Mouse (Mus musculus) telencephalon, adult 2 months (tissue): ENCODE results near the gene Maco1.
"Not testable (repeated sequence)": the region's sequence is repeated elsewhere in the genome, so short reads cannot be mapped to it uniquely, and the experiment has no call there.

Experiments
- DNase-seq: peaks from one replicate; pipeline ENCODE4 v3.0.0-alpha.2; 2011; ENCODE audit warnings: low read depth, low spot score

The Maco1 gene

DNA sequence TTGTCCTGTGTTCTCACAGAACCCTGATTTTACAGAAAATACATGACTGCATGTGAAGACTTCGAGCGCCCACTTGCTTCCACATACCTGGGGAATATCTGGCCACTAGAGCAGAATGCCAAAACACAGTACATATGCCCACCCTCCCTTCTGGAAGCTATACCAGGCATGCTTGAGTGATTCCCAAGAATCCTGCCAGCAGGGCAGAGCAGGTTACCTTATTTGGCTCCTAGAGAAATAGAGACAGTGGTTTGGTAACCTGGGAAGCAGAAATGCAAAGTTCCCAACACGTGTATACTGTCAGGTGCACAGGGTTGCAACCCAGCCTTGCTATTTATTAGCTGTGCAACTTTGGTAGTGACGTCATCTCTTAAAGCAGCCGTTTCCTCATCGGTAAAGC lies 8.7 kb upstream of the Maco1 start:
- DNase-seq: no peak

DNA sequence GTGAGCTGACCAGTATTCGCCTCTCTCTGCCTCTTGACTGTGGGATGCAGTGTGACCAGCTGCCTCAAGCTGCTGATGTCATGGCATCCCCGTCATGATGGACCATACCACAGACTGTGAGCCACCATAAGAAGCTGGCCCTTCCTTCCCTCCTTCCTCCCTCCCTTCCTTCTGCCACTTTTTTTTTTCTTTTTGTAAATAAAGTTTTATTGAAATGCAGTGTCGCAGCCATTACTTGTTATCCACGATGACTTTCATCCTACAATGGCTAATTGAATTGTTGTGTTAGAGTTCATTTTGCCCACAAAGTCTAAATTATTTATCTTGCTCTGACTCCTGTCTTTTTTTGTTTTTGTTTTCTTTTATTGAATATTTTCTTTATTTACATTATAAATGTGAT lies 5.3 kb upstream of the Maco1 start:
- no peak for DNase-seq

DNA sequence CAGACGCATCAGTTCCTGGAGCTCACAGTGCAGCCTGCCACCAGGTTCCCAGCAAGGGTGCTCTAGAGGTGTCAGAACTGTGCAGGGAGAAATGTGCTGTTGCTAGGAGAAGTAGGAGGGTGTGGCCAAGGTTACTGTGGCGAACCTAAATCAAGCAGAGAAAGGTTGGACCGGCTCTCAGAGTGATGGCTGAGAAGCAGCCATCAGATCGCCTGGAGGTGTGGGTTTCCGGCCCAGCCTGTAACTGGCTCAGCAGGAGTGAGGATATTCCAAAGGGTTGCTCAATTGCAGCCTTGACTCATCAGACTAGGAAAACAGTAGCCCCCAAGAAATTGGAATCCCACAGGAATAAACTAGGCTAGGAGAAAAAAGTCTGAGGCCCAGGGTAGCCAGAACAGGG lies 3.4 kb upstream of the Maco1 start:
- DNase-seq: no peak

DNA sequence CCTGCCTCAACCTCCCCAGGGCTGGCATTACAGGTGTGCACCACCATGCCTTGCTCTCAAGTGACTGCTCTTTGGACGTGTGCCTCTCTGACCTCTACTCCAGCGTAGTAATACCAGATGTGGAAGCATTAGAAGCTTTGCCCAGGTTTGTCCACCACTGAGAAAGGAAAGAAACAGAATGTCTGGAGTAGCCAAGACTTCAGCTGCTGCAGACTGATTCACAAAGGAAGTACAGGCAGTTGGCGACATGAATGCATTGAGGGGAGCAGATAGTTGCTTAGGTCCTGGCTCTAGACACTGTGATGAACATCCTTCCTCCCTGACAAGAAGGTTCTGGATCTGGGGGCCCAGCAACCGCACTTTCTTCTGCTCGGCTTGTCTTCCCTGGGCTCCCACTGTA lies 2.9 kb upstream of the Maco1 start:
- no peak for DNase-seq

DNA sequence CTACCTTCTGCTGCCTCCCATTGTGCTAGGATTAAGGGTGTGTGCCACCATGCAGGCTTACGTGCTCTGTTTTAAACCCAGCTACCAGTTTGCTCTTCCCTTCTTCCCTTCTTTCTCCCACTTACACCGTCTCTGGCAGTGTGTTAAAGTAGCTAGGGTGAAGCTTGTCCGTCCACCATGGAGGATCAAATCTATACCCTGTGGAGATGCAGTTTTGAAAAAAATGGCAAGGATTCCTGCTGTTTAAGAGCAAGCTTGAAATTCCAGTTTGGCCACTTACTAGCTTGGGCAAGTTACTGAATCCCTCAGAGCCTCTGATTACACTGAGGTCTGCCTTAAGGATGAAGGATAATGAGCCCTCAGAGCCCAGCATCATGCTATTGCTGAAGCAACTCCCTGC lies 2.2 kb upstream of the Maco1 start:
- DNase-seq: no peak

DNA sequence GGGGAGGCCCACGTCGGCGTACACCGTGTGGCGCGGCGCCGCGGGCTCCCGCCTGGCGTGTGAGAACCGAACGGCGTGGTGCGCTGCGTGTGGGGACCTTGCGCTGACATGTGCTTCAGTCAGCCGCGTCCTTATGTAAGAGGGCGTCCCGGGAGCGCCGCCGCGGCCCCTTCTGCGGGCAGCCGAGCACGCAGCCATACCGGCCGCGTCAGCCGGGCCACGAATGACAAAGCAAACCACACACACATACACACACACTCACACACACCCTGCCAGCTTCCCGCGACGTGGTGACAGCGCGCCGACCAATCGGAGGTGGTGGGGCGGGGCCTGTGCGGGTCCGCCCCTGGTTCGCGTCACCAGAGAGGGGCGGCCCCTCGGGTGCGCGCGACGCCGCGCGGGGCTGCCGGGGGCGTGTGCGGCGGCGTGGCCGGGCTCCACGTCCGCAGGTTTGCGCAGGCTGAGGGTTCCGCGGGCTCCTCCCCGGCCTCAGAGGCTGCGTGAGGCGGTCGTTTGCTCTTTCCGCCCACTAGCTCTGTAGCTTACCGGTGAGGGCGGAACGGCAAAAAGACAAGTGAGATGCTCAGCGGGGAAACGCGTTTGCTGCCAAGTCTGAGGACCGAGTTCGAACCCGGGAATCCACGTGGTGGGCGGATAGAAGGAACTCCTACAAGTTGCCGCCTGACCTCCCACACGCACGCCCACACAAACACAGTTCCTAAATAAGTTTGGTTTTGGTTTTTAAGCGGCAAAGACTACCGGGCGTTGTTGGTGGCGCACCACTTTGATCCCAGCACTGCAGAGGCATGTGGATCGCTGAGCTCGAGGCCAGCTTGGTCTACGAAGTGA lies 716 bp upstream of the Maco1 start:
- DNase-seq: no peak

DNA sequence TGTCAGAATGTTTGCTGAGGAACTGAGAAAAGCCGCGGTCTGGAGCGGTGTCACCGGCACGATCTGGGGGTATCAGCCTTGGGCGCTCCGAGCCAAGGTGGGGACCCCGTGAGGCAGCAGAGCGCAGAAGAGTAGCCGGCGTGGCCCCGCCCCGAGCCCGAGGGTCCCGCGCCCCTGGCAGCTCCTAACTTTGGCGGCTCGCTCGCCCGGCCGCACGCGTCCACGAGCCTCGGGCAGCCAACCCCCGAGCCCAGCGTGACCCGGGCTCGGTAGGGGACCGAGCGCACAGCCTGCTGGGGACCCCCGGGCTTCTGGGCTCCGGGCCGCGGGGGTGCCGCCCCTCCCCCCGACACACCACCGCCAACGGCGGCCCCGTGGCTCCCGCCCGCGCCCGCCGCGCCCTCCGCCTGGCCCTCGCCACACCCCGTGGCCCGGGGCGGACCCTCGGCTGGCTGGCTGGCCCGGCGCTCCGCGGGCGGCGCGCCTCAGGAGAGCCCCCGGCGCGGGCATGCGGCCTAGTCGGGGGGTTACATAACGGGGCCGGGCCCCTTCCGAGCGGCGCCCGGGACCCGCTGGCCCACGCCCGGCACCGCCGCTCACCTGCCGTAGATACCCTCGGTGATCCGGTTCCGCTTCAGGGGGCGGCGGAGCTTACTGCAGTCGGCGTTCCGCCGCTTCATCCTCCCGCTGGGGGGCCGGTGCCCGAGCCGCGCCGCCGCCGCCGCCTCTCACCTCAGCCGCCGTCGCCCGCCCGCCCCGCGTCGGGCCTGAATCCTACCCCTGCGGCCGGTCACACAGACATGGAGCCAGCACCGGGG lies 498 bp downstream of the Maco1 start:
- no peak for DNase-seq

DNA sequence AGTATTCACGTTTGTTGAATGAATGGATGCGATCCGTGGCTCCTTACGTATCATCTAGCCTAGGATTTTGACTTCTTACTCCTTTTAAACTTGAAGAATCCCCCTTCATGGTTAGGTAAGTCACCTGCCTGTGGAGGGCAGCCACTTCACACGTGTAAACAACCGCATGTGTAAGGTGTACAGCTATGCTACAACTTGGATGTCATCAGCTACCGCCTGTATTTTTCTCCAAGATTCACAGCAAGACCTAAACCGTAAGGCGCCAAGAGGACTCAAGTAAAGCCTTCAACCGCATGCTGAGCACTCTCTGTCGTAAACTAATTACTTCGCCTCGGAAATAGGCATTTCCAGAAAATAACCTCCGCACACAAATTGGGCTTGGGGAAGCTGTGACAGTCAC lies 1.3 kb downstream of the Maco1 start:
- DNase-seq: no peak

DNA sequence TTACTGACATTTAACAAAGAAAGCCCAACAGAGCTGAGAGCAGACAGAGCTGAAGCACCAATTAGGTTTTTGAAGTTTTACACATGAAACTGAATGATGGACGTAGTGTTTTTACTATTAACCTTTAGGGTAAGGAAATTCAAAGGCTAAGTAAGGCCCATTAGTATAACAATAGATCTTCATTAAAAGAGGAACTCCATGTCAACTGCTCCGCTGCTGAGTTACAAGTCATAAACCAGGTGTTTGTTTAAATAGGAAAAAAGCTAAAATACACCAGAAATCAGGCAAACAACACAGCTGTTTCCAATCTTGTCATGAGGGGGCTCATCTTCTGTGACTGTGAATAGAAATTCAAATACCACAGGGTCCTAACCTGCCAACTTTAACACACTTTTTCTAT lies 1.9 kb downstream of the Maco1 start:
- no peak for DNase-seq

DNA sequence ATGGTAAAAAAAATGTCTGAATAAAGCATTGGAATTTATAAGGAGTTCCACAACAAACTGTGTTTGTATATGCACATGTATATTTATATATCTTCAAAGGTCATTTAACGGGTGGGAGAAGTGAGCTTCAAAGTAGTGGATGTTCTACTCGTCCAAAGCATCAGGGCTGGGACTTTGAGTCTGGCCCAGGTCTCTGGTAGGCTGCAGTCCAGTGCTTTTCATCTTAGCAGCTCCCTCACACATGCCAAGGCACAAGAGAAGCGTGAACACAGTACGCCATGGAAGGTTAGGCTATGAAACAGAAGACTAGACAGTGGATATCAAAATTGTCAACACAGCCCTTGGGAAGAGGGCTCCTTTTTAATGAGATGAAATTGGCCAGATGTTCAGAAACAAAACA lies 2.6 kb downstream of the Maco1 start:
- DNase-seq: no peak

DNA sequence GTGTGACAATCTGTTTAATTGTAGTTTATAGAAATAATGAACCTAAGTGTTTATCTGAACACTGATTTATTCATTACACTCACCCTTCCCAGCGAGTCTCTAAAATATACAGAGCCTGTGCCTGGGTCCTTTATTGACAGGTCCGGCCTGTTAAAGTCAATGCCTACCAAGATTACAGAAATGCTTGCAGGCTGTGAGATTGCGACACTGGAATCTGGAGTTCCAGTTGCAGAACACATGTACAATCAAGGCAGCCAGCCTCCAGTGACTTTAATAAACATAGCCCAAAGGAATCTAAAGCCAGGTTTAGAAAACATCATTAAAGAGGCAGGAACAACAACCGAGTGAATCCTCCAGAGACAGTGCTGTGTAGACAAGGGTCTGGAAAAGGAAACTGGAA lies 5.6 kb downstream of the Maco1 start:
- no peak for DNase-seq

DNA sequence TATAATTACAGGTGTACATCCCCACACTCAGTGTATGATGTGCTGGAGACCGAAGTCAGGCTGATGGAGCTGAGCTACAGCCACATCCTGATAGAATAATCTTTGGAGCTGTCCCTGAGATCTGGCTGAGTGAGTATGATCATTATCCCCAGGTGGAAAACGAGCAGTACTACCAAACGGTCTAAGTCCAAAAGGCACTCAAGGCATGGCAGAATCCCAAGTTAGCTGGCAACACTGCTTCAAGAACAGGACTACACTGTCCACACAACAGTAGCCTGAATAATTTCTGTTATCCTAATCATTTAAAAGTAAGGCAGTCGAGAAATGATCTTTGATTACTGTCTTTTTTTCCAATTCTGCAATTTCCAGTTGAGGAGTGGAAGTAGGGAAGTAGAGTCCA lies 9.6 kb downstream of the Maco1 start:
- DNase-seq: no peak

DNA sequence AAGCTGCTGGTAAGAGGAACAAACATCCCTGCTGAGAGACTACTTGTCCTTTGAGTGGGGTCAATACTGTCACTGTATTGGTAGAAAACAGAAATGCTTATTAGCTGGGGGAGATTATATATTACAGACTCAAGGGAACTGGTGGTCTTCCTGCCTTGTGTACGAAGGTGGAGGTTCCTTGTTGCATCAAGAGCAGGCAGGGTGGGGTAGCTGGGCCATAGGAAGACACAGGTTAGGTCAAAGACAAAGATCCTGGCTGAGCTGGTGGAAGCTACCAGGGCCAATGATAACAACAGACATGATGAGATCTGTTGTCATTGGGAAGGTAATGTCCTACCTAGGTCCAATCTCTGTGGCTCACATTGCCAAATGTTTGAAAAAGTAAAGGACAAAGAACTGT lies 12.9 kb downstream of the Maco1 start:
- DNase-seq: no peak

DNA sequence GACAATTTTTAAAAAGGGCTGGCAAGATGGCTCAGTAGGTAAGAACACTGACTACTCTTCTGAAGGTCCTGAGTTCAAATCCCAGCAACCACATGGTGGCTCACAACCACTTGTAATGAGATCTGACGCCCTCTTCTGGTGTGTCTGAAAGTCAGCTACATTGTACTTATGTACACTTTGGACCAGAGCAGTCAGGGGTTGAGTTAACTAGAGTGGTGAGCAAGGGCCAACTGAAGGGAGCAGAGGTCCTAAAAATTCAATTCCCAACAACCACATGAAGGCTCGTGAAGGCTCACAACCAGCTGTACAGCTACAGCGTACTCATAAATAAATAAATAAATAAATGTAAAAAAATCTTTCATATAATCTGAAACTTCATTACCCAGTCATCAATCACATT lies 14.4 kb downstream of the Maco1 start:
- not testable (repeated sequence) for DNase-seq

DNA sequence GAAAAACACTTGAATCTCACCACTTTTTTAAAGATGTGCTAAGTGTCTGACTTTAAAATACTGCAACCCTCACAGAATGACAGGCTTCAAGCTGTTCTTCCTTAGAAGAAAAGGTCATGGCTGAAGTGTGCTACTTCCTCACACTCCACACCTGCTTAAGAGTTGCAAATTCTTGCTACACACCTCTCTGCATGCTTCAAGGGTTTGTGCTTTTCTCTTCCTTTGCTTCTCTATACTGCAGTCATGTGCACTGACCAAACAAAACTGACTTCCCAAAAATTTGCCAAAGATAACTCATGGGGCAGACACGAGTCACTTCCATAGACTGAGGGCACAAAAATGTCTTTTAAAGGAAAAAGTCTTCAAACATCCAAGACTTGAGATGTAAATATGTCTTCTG lies 14.9 kb downstream of the Maco1 start:
- no peak for DNase-seq

DNA sequence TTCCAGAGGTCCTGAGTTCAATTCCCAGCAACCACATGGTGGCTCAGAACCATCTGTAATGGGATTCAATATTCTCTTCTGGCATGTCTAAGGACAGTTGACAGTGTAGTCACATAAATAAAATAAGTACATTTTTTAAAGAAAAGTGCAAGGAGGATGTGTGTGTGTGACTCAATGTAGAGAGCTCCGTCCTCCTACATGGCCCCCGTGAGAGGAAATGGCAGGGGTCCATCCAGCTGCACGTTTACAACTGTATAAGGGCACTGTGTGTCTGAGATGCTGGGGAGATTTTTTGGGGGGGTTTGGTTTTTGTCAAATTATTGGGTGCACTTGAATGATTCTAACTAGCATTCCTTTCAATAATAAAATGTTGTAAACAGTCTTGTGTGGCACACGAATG lies 17.7 kb downstream of the Maco1 start:
- no peak for DNase-seq

DNA sequence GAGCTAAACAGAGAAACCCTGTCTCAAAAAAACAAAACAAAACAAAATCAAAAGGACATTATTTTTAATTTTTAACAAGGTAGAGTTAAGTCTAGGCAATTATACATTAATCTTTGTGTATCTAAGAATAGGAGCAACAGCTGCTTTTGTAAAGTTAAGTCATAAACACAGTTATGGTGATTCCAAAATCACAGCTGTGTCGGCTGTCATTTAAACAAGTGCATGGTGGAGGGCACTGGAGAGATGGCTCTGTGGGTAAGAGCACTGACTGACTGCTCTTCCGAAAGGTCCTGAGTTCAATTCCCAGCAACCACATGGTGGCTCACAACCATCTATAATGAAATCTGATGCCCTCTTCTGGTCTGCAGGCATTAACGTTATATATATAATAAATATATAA lies 21.2 kb downstream of the Maco1 start:
- DNase-seq: no peak

DNA sequence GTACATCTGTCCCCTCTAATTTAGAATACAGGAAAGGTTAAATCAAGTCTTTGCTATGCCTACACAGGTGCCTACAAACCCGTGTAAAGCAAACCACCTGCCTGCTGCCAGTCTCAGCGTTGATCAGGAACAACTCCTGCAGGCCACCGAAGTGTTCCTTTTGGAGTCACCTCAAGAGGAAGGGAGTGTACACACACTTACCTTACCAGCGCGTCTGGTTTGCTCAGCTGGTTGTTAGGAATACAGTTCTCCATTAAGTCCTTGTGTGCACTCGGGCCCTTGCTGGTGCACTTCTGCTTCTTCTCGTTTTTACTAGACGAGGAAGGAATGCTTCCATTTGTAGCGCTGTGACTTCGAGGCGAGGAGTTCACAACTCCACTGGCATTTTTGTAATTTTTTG lies 25.3 kb downstream of the Maco1 start:
- no peak for DNase-seq

DNA sequence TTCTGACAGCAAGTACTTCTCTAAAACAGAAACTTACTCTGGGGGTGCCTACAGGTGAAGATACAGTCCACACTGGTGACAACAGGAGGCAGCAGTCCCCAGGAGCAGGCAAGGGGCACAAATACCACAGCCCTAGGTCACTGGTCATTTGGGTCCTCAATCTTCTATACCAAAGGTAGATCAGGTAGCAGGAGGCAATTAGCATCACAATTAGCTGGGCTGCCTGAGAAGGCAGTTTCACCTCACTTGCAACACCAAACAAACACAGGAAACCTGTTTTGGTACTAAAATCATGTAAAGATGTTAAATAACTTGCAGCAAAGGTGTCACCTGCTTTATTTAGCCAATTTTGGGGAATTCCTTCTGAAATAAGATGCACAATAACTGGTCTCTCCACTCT lies 26.8 kb downstream of the Maco1 start:
- DNase-seq: no peak

DNA sequence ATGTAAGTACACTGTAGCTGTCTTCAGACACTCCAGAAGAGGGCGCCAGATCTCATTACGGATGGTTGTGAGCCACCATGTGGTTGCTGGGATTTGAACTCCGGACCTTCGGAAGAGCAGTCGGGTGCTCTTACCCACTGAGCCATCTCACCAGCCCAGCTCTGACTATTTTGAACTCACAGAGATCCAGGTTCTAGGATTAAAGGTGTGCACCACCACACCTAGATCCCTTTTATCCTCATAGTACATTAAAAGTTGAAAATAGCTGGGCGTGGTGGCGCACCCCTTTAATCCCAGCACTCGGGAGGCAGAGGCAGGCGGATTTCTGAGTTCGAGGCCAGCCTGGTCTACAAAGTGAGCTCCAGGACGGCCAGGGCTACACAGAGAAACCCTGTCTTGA lies 27.3 kb downstream of the Maco1 start:
- not testable (repeated sequence) for DNase-seq

DNA sequence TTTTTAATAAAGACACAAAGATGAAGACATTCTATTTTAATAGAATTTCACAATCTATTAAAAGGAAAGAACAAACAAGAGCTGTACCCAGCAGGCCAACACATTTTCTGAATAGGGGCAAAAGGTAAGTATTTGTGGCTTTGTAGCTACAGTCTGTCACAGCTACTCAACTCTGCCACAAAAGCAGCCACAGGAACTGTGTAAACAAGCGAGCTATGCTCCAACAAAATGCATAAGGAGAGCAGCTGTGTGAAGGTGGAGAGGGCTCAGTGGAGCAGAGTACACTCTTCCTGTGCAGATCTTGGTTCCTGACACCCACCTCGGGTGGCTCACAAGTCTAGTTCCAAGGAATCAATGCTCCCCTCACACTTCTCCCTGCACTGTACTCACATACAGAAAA lies 29.6 kb downstream of the Maco1 start:
- no peak for DNase-seq

DNA sequence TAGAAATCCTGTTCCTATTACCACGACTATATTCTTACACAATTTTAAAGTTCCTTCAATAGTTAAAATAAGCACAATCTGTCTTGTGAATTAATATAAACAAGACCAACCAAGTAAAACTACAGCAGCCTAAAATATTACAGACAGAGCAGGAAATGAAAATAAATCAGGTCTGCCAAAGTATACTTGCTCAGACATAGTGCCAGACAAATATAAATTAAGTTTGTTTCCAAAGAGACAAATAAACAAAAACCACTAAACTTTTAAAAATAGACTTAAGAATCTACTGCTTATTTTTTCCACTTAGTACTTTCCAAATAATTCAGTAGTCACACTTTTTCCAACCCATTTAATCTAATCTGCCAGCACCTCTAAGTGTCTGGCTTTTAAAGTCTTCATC lies 32.1 kb downstream of the Maco1 start:
- no peak for DNase-seq

DNA sequence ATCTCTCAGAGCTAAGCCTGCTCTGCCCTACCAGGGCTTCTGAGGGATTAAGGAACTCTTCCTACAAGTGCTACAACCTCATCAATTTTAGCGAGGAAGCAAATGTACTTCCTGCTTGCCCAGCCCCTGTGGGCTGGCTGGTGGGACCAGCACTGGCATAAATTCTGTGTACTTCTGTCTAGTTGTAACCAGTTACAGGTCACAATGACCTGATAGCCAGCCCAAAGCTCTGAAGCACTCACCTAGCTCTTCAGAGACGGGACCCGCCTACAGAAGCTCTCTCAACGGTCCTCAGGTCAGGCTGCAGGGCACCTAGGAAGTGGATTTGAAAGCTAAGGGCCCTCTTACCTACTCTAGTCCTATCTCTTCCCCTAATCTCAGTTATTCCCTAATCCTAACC lies 35.4 kb downstream of the Maco1 start:
- DNase-seq: no peak
